Mouse (Mus musculus) limb, embryonic 15.5 days (tissue): ENCODE measurements at regions not wholly inside any gene's neighbourhood (a gene's known extent, or its start where the extent isn't known, plus 50 kb on each side); places are given as distances from the start of the nearest gene placed in this dataset.
"Not testable (repeated sequence)": the region's sequence is repeated elsewhere in the genome, so short reads cannot be mapped to it uniquely, and the experiment has no call there.

Source experiments
- ATAC-seq: fragments of 200-750 bp; cut with Nextera tagmentation; 2 replicates; pipeline ENCODE4 v1.8.0; 2017; ENCODE audit warnings: low read depth, moderate TSS enrichment; ENCODE audit not compliant: insufficient number of reproducible peaks, low FRiP score, low TSS enrichment
- H3K27ac ChIP-seq: fragments of 300-500 bp; sonication (generic); 2 replicates; pipeline ENCODE4 v1.5.1; 2015; ENCODE audit warnings: moderate library complexity, mild to moderate bottlenecking, inconsistent platforms
- H3K27me3 ChIP-seq: fragments of 300-500 bp; sonication (generic); 2 replicates; pipeline ENCODE4 v1.6.1; 2015; ENCODE audit warnings: inconsistent platforms
- H3K36me3 ChIP-seq: fragments of 300-500 bp; sonication (generic); 2 replicates; pipeline ENCODE4 v1.6.1; 2015; ENCODE audit warnings: inconsistent platforms
- H3K4me1 ChIP-seq: fragments of 300-500 bp; sonication (generic); 2 replicates; pipeline ENCODE4 v1.6.1; 2015; ENCODE audit warnings: inconsistent platforms
- H3K4me2 ChIP-seq: fragments of 300-500 bp; sonication (generic); 2 replicates; pipeline ENCODE4 v1.6.1; 2015; ENCODE audit warnings: mild to moderate bottlenecking, inconsistent platforms
- H3K4me3 ChIP-seq: fragments of 300-500 bp; sonication (generic); 2 replicates; pipeline ENCODE4 v1.5.1; 2015; ENCODE audit warnings: mild to moderate bottlenecking, inconsistent platforms
- H3K9ac ChIP-seq: fragments of 300-500 bp; sonication (generic); 2 replicates; pipeline ENCODE4 v1.6.1; 2015; ENCODE audit warnings: inconsistent platforms
- H3K9me3 ChIP-seq: fragments of 300-500 bp; sonication (generic); 2 replicates; pipeline ENCODE4 v1.6.1; 2016; ENCODE audit warnings: inconsistent platforms
- WGBS: fragments of 180-500 bp; shearing (Covaris S2); methylation state at CpG from one replicate; pipeline ENCODE4 v1.1.7; 2015; 5-methylcytosine and 5-hydroxymethylcytosine counted together

- Histone ChIP-seq H3K9me3 (no peaks in the 10 kb centered on the region), H3K27me3 (no peaks in the 10 kb centered on the region), H3K9ac (no peak overlapping the region), H3K4me1 (peaks cover 62% of the 10 kb centered on the region), H3K4me2 (no peak overlapping the region), H3K4me3 (no peak overlapping the region), H3K36me3 (no peaks in the 10 kb centered on the region), H3K27ac (peak overlapping the region; percentile 71)
- 42% methylated on average over 7 of the region's 7 CpGs for WGBS
- no peak for ATAC-seq
These were observed 131.2 kb upstream of the Haao start for GRCm38 (mm10) chr17:83978858-83979470.

- Histone ChIP-seq H3K4me1 (peaks cover 61% of the 10 kb centered on the region), H3K4me2 (no peak overlapping the region), H3K36me3 (no peaks in the 10 kb centered on the region), H3K4me3 (no peak overlapping the region), H3K27me3 (no peaks in the 10 kb centered on the region), H3K27ac (peak overlapping the region; percentile 59; the same call in 1 of the 2 replicates), H3K9me3 (no peaks in the 10 kb centered on the region), H3K9ac (no peak overlapping the region)
- no peak for ATAC-seq
- WGBS, result 75% methylated on average over 11 of the region's 11 CpGs
These were observed 130.0 kb upstream of the Haao start for GRCm38 (mm10) chr17:83977725-83978124.

- Histone ChIP-seq H3K27me3 (no peaks in the 10 kb centered on the region), H3K4me2 (no peak overlapping the region), H3K9me3 (no peaks in the 10 kb centered on the region), H3K4me3 (no peak overlapping the region), H3K9ac (no peak overlapping the region), H3K36me3 (no peaks in the 10 kb centered on the region), H3K4me1 (peaks cover 52% of the 10 kb centered on the region), H3K27ac (no peak overlapping the region)
- ATAC-seq, result no peak
- 97% methylated on average over 7 of the region's 7 CpGs for WGBS
These were observed 128.1 kb upstream of the Haao start for GRCm38 (mm10) chr17:83975813-83976212.

- peaks cover 48% of the 10 kb centered on the region for H3K4me1 ChIP-seq
- H3K27me3 ChIP-seq, result no peaks in the 10 kb centered on the region
- no peaks in the 10 kb centered on the region for H3K36me3 ChIP-seq
- 20% methylated on average over 18 of the region's 18 CpGs for WGBS
- peak; percentile 35; the same call in 1 of the 2 replicates for ATAC-seq
- H3K4me3 ChIP-seq, result no peak overlapping the region
- H3K4me2 ChIP-seq, result peak overlapping the region; percentile 27; the same call in 1 of the 2 replicates
- H3K9me3 ChIP-seq, result no peaks in the 10 kb centered on the region
- peak overlapping the region; percentile 80 for H3K27ac ChIP-seq
- H3K9ac ChIP-seq, result no peak overlapping the region
These were observed 125.9 kb upstream of the Haao start for GRCm38 (mm10) chr17:83973461-83974350.

- 0 out of 2 replicates have a peak overlapping the region, but pooled peaks have one; percentile 3 for H3K27ac ChIP-seq
- H3K36me3 ChIP-seq, result no peaks in the 10 kb centered on the region
- no peak overlapping the region for H3K4me2 ChIP-seq
- no peaks in the 10 kb centered on the region for H3K9me3 ChIP-seq
- H3K27me3 ChIP-seq, result no peaks in the 10 kb centered on the region
- 71% methylated on average over 5 of the region's 5 CpGs for WGBS
- H3K9ac ChIP-seq, result no peak overlapping the region
- H3K4me1 ChIP-seq, result peaks cover 42% of the 10 kb centered on the region
- H3K4me3 ChIP-seq, result no peak overlapping the region
- no peak for ATAC-seq
These were observed 125.1 kb upstream of the Haao start for GRCm38 (mm10) chr17:83972874-83973273.

- no peak overlapping the region for H3K4me3 ChIP-seq
- no peaks in the 10 kb centered on the region for H3K36me3 ChIP-seq
- H3K9ac ChIP-seq, result no peak overlapping the region
- peaks cover 38% of the 10 kb centered on the region for H3K4me1 ChIP-seq
- no peaks in the 10 kb centered on the region for H3K9me3 ChIP-seq
- no peaks in the 10 kb centered on the region for H3K27me3 ChIP-seq
- 0 out of 2 replicates have a peak overlapping the region, but pooled peaks have one; percentile 3 for H3K27ac ChIP-seq
- H3K4me2 ChIP-seq, result no peak overlapping the region
- WGBS, result 77% methylated on average over 4 of the region's 4 CpGs
- no peak for ATAC-seq
These were observed 124.7 kb upstream of the Haao start for GRCm38 (mm10) chr17:83972470-83972869.

GRCm38 (mm10) chr17:83972026-83972425, 124.3 kb upstream of the Haao start:
- Histone ChIP-seq H3K27ac (no peak overlapping the region), H3K9me3 (no peaks in the 10 kb centered on the region), H3K4me1 (peaks cover 38% of the 10 kb centered on the region), H3K36me3 (no peaks in the 10 kb centered on the region), H3K4me3 (no peak overlapping the region), H3K27me3 (no peaks in the 10 kb centered on the region), H3K9ac (no peak overlapping the region), H3K4me2 (no peak overlapping the region)
- 50% methylated on average over 5 of the region's 5 CpGs for WGBS
- no peak for ATAC-seq

GRCm38 (mm10) chr17:83969407-83969826, 121.7 kb upstream of the Haao start:
- Histone ChIP-seq H3K4me3 (no peak overlapping the region), H3K9ac (no peak overlapping the region), H3K36me3 (no peaks in the 10 kb centered on the region), H3K9me3 (no peaks in the 10 kb centered on the region), H3K4me2 (no peak overlapping the region), H3K27ac (peak overlapping the region; percentile 75), H3K27me3 (no peaks in the 10 kb centered on the region), H3K4me1 (peaks cover 50% of the 10 kb centered on the region)
- peak; percentile 21; the same call in 1 of the 2 replicates for ATAC-seq
- WGBS, result 24% methylated on average over 7 of the region's 7 CpGs

GRCm38 (mm10) chr17:83968124-83968523, 120.4 kb upstream of the Haao start:
- not testable (repeated sequence) for H3K27ac ChIP-seq, H3K36me3 ChIP-seq, H3K4me3 ChIP-seq, H3K4me2 ChIP-seq, H3K9me3 ChIP-seq, H3K9ac ChIP-seq, H3K27me3 ChIP-seq, ATAC-seq
- peaks cover 51% of the 10 kb centered on the region for H3K4me1 ChIP-seq
- 92% methylated on average over 3 of the region's 3 CpGs for WGBS

GRCm38 (mm10) chr17:83967007-83967406, 119.2 kb upstream of the Haao start:
- H3K27ac ChIP-seq, result no peak overlapping the region
- H3K4me1 ChIP-seq, result peaks cover 52% of the 10 kb centered on the region
- H3K27me3 ChIP-seq, result no peaks in the 10 kb centered on the region
- no peaks in the 10 kb centered on the region for H3K36me3 ChIP-seq
- no peak overlapping the region for H3K4me3 ChIP-seq
- WGBS, result 86% methylated on average over 6 of the region's 6 CpGs
- H3K4me2 ChIP-seq, result no peak overlapping the region
- ATAC-seq, result no peak
- no peaks in the 10 kb centered on the region for H3K9me3 ChIP-seq
- H3K9ac ChIP-seq, result no peak overlapping the region

GRCm38 (mm10) chr17:83964454-83965211, 116.9 kb upstream of the Haao start:
- H3K9ac ChIP-seq, result no peak overlapping the region
- H3K27ac ChIP-seq, result peak overlapping the region; percentile 90
- H3K27me3 ChIP-seq, result no peaks in the 10 kb centered on the region
- no peak overlapping the region for H3K4me3 ChIP-seq
- H3K4me1 ChIP-seq, result peaks cover 59% of the 10 kb centered on the region
- no peak overlapping the region for H3K4me2 ChIP-seq
- H3K9me3 ChIP-seq, result no peaks in the 10 kb centered on the region
- ATAC-seq, result peak; percentile 30
- H3K36me3 ChIP-seq, result no peaks in the 10 kb centered on the region
- WGBS, result 23% methylated on average over 13 of the region's 13 CpGs
